Mouse (Mus musculus) intestine, postnatal 0 days (tissue): ENCODE measurements around the gene Sbno2. TPM values are rescaled to one million over a fixed set of nuclear protein-coding genes. Genes with fewer than 3 reads are reported as not detected.

Experiments used
- ATAC-seq: fragments of 200-750 bp; cut with Nextera tagmentation; 2 replicates; pipeline ENCODE4 v1.8.0; 2017; ENCODE audit warnings: mild to moderate bottlenecking, moderate TSS enrichment, moderate library complexity
- H3K27ac ChIP-seq: fragments of 300-500 bp; sonication (generic); 2 replicates; pipeline ENCODE4 v1.5.1; 2014; ENCODE audit warnings: mild to moderate bottlenecking, low read depth, low read length, moderate library complexity
- H3K27me3 ChIP-seq: fragments of 300-500 bp; sonication (generic); replicated peaks from 2 replicates; pipeline ENCODE4 v1.6.1; 2014; ENCODE audit warnings: low read length, mixed read lengths; ENCODE audit not compliant: control insufficient read depth, insufficient read depth
- H3K36me3 ChIP-seq: fragments of 300-500 bp; sonication (generic); 2 replicates; pipeline ENCODE4 v1.6.1; 2014; ENCODE audit warnings: mild to moderate bottlenecking, moderate library complexity; ENCODE audit not compliant: control insufficient read depth, insufficient read depth
- H3K4me1 ChIP-seq: fragments of 300-500 bp; sonication (generic); replicated peaks from 2 replicates; pipeline ENCODE4 v1.6.1; 2014; ENCODE audit warnings: antibody characterized with exemption, low read length, mixed read lengths; ENCODE audit not compliant: control insufficient read depth, insufficient read depth
- H3K4me2 ChIP-seq: fragments of 300-500 bp; sonication (generic); replicated peaks from 2 replicates; pipeline ENCODE4 v1.6.1; 2014; ENCODE audit warnings: low read depth, mild to moderate bottlenecking, moderate library complexity
- H3K4me3 ChIP-seq: fragments of 300-500 bp; sonication (generic); 2 replicates; pipeline ENCODE4 v1.5.1; 2014; ENCODE audit warnings: low read depth, low read length
- H3K9ac ChIP-seq: fragments of 300-500 bp; sonication (generic); 2 replicates; pipeline ENCODE4 v1.6.1; 2014; ENCODE audit warnings: mild to moderate bottlenecking, low read depth, low read length
- H3K9me3 ChIP-seq: fragments of 300-500 bp; sonication (generic); 2 replicates; pipeline ENCODE4 v1.6.1; 2016; ENCODE audit warnings: mixed run types; ENCODE audit not compliant: control insufficient read depth
- CTCF ChIP-seq: sonication (generic); IDR thresholded peaks from 2 replicates; pipeline ENCODE4 v1.5.1; 2016; ENCODE audit warnings: low read depth, mild to moderate bottlenecking, control low read depth, antibody characterized with exemption, moderate library complexity
- WGBS: fragments of 180-500 bp; shearing (Covaris S2); extraction: QIAGEN DNeasy Blood & Tissue Kit; methylation state at CpG from one replicate; pipeline ENCODE4 v1.1.7; 2014; 5-methylcytosine and 5-hydroxymethylcytosine counted together
- polyA plus RNA-seq: library from polyadenylated mRNA; unstranded; fragments of >200 nt; fragmentation: Nextera tagmentation; extraction: Ambion mirVana; gene quantifications from 2 replicates; pipeline ENCODE4 v1.2.1, GENCODE M21; 2015

Gene Sbno2
- polyA plus RNA-seq, 1 experiment from 2014 or later: 9.8 TPM

- 0 out of 2 replicates have a peak, but pooled peaks have one; percentile 15 for TF ChIP-seq CTCF
- ATAC-seq: no peak
Measured at GRCm38 (mm10) chr10:80081075-80081474, 24.3 kb downstream of the Sbno2 start.

DNA sequence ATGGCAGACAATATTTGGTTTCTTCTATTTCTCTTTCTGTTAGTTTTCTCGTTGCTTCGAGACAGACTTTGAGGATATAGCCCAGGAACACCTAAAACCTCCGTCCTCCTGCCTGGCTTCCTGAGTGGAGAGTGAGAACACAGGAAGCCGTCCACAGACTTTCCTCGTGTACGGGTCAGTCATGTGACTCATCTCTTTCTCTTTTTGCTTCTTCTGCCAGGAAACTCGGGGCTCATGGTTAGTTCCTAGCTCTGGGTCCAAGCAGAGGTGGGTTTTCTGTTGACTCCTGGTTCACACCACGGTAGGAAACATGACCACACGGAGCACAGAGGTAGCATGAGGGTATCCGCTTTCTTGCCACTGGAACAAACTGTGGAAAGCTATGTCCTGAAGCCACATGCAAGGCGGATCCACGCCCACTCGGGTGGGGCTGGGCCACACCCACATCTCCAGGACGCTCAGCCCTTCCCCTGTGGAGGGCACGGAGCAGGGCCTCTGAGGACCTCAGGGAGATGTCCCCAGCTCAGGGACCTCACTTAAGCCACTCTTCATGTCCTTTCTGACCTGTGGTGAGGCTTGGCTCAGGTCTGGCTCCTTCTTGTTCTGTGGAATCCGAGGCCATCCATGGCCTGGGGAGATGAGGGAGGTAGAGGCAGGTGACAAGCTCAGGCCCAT is 24.8 kb downstream of the Sbno2 start:
- Histone ChIP-seq H3K4me3 (no peak overlapping the region), H3K4me2 (no peak overlapping the region), H3K4me1 (no peaks in the 10 kb centered on the region), H3K27ac (no peak overlapping the region; the same call in 1 of the 2 replicates), H3K9ac (no peak overlapping the region), H3K36me3 (peaks cover 76% of the 10 kb centered on the region), H3K9me3 (no peaks in the 10 kb centered on the region), H3K27me3 (no peaks in the 10 kb centered on the region)
- 59% methylated on average over 16 of the region's 16 CpGs for WGBS
- no peak for ATAC-seq
- no peak for TF ChIP-seq CTCF

More at GRCm38 (mm10) chr10:80081075-80081474, 24.3 kb downstream of the Sbno2 start:
- Histone ChIP-seq H3K4me3 (no peak overlapping the region), H3K9me3 (no peaks in the 10 kb centered on the region), H3K27me3 (no peaks in the 10 kb centered on the region), H3K4me2 (no peak overlapping the region), H3K9ac (no peak overlapping the region), H3K27ac (no peak overlapping the region), H3K36me3 (peaks cover 77% of the 10 kb centered on the region), H3K4me1 (no peaks in the 10 kb centered on the region)
- WGBS: 69% methylated on average over 3 of the region's 3 CpGs

DNA sequence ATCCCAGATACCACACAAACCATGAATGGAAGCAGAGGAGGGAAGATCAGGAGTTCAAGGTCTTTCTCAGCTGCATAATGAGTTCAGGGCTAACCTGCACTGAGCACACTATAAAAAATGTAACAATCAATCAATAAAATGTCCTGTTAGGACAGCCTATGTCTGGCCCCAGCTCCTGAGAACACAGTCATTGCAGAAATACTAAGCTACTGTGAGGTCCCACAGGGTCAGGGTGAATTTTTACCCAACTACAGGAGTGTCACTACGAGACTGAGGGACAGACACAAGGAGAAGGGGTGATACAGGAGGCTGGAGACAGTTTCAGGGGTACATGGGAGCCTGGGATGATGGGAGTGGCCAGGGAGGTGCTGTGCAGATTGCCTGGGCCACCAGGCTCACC is 27.0 kb downstream of the Sbno2 start:
- no peak overlapping the region for H3K9ac ChIP-seq
- no peak for ATAC-seq
- H3K36me3 ChIP-seq: peaks cover 65% of the 10 kb centered on the region
- H3K9me3 ChIP-seq: no peaks in the 10 kb centered on the region
- TF ChIP-seq CTCF: no peak
- H3K4me1 ChIP-seq: no peaks in the 10 kb centered on the region
- H3K4me2 ChIP-seq: no peak overlapping the region
- no peaks in the 10 kb centered on the region for H3K27me3 ChIP-seq
- WGBS: 96% methylated on average over 1 of the region's 1 CpGs
- H3K4me3 ChIP-seq: no peak overlapping the region
- no peak overlapping the region for H3K27ac ChIP-seq

- Histone ChIP-seq H3K27me3 (no peaks in the 10 kb centered on the region), H3K27ac (no peak overlapping the region), H3K9ac (no peak overlapping the region), H3K9me3 (no peaks in the 10 kb centered on the region), H3K4me2 (no peak overlapping the region), H3K4me3 (no peak overlapping the region), H3K36me3 (peaks cover 55% of the 10 kb centered on the region), H3K4me1 (no peaks in the 10 kb centered on the region)
- WGBS: 92% methylated on average over 5 of the region's 5 CpGs
- TF ChIP-seq CTCF: no peak
- ATAC-seq: no peak
Measured at GRCm38 (mm10) chr10:80077312-80077711, 28.1 kb downstream of the Sbno2 start.

- H3K4me1 ChIP-seq: peaks cover 5% of the 10 kb centered on the region; the same call in 1 of the 2 replicates
- H3K9me3 ChIP-seq: no peaks in the 10 kb centered on the region
- H3K27ac ChIP-seq: no peak overlapping the region
- TF ChIP-seq CTCF: no peak
- no peaks in the 10 kb centered on the region for H3K27me3 ChIP-seq
- no peak overlapping the region for H3K4me3 ChIP-seq
- peaks cover 53% of the 10 kb centered on the region; the same call in 1 of the 2 replicates for H3K36me3 ChIP-seq
- no peak for ATAC-seq
- H3K4me2 ChIP-seq: no peak overlapping the region
- no peak overlapping the region for H3K9ac ChIP-seq
- WGBS: 92% methylated on average over 4 of the region's 4 CpGs
Measured at GRCm38 (mm10) chr10:80076386-80076785, 29.0 kb downstream of the Sbno2 start.

DNA sequence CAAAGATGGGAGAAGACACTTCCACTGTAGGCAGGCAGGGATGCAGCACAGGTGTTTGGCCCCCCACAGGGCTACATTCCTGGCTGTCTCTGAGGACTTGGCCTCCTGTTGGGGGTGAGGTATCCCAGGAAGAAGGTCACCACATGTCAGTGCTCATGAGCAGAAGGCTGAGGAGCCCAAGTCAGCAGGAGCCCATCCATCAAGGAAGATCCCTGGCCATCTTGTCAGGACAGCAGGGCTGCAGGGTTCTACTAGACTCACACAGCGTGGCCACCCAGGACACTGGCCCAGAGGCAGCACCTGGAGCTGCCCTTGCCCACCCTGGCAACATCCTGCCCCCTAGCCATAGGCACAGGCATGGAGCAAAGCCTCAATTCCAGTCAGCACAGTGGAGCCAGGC is 29.4 kb downstream of the Sbno2 start:
- Histone ChIP-seq H3K4me3 (no peak overlapping the region), H3K27me3 (no peaks in the 10 kb centered on the region), H3K27ac (no peak overlapping the region), H3K9ac (no peak overlapping the region), H3K4me1 (peaks cover 5% of the 10 kb centered on the region; the same call in 1 of the 2 replicates), H3K9me3 (no peaks in the 10 kb centered on the region), H3K36me3 (peaks cover 48% of the 10 kb centered on the region; the same call in 1 of the 2 replicates), H3K4me2 (no peak overlapping the region)
- ATAC-seq: no peak
- WGBS: 75% methylated on average over 1 of the region's 1 CpGs
- no peak for TF ChIP-seq CTCF
